Comparison of ENCODE assay signal across 27 mouse cellular contexts in the genomic region with DNA sequence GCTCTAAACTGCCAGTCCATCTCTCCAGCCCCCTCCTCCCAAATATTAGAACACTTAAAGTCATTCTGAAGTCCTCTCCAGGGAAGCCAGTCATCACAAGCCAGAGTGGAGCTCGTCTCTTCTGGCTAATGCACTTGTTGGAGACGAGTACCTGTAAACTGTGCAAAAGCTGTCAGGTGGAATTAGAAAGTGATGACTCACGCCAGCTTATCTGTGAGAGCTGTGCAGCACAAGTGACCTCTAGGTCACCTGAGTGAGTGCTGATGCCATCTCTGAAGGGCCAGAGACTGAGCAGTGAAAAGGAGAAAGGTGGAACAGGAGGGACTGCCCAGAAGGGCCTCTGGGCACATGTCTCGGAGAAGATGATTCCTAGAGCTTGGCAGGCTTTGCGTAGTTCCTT. TPM values are rescaled to one million over a fixed set of nuclear protein-coding genes. Genes with fewer than 3 reads are reported as not detected.
DNase-seq lines count a peak whose midpoint lies in the region; ATAC-seq and TF ChIP-seq lines count a peak whose summit lies in the region.
"Had no signal": no experiment of that assay in that cellular context is flagged by ENCODE, and none has a peak within 500 bp of the region (broad histone marks: within the 10 kb centered on the region; RNA-seq: fewer than 3 reads in every experiment).

No protein-coding gene starts in this region.

- H3K27ac ChIP-seq in liver, adult 2 months (replicated peaks; ENCODE audit: insufficient read depth, low read depth, low read length), result peak overlapping the region; percentile 46; the same call in 1 of the 2 replicates
- no peak overlapping the region for H3K27ac ChIP-seq in intestine, embryonic 16.5 days (ENCODE audit: low read length)
- H3K27ac ChIP-seq in stomach, postnatal 0 days (replicated peaks), result no peak overlapping the region
- H3K27ac ChIP-seq: embryonic facial prominence, embryonic 12.5 days; heart, embryonic 10.5 days; hindbrain, postnatal 0 days; kidney, postnatal 0 days; left cerebral cortex, adult 2 months; lung, embryonic 15.5 days; neural tube, embryonic 12.5 days; stomach, embryonic 15.5 days had no signal

- no peaks in the 10 kb centered on the region for H3K9me3 ChIP-seq in intestine, embryonic 16.5 days (ENCODE audit: control insufficient read depth, low read length)
- H3K9me3 ChIP-seq in stomach, postnatal 0 days (ENCODE audit: control insufficient read depth, low read length), result no peaks in the 10 kb centered on the region
- H3K9me3 ChIP-seq: embryonic facial prominence, embryonic 12.5 days; heart, embryonic 10.5 days; lung, embryonic 15.5 days; megakaryocyte, embryonic 14.5 days; neural tube, embryonic 12.5 days; stomach, embryonic 15.5 days had no signal

- peak; percentile 83 for DNase-seq in liver, adult 2 months (ENCODE audit: extremely low read depth, low read depth, low spot score)
- no peak for DNase-seq in liver
- DNase-seq in lung, postnatal 36 days, result peak; percentile 48
- DNase-seq in lung, postnatal 10 days, result no peak
- no peak for DNase-seq in stomach, postnatal 0 days (ENCODE audit: low spot score)
- no peak for DNase-seq in testis, postnatal 14 days (ENCODE audit: low spot score)
- DNase-seq: adrenal gland, postnatal 10 days; cerebellum, postnatal 10 days; forebrain, postnatal 0 days; gastrocnemius, postnatal 36 days; kidney, adult 2 months; midbrain, embryonic 14.5 days; right cerebral cortex, adult 18-20 months; right cerebral cortex, postnatal 4 days; thymus, adult 2 months; thymus, postnatal 4 days had no signal

- H3K4me1 ChIP-seq in liver, adult 2 months (ENCODE audit: control insufficient read depth, insufficient read depth, low read length), result peaks cover 30% of the 10 kb centered on the region
- 0 out of 2 replicates have a peak, but pooled peaks cover 2% of the 10 kb centered on the region for H3K4me1 ChIP-seq in intestine, embryonic 16.5 days (ENCODE audit: control insufficient read depth, insufficient read depth, low read length)
- H3K4me1 ChIP-seq in stomach, postnatal 0 days (replicated peaks; ENCODE audit: control insufficient read depth, insufficient read depth), result no peaks in the 10 kb centered on the region
- H3K4me1 ChIP-seq: neural tube, embryonic 12.5 days had no signal

- H3K27me3 ChIP-seq in liver, adult 2 months (ENCODE audit: control insufficient read depth, insufficient read depth, low read length), result no peaks in the 10 kb centered on the region
- no peaks in the 10 kb centered on the region for H3K27me3 ChIP-seq in intestine, embryonic 16.5 days (replicated peaks; ENCODE audit: control insufficient read depth, insufficient read depth, low read length)
- H3K27me3 ChIP-seq in stomach, postnatal 0 days (ENCODE audit: control insufficient read depth, insufficient read depth, low read length), result no peaks in the 10 kb centered on the region
- H3K27me3 ChIP-seq: embryonic facial prominence, embryonic 12.5 days; lung, embryonic 15.5 days; megakaryocyte, embryonic 14.5 days; neural tube, embryonic 12.5 days; stomach, embryonic 15.5 days had no signal

- TF ChIP-seq CTCF in liver, adult 2 months (IDR thresholded peaks at IDR 0.05; ENCODE audit: low read depth, low read length), result no peak
- TF ChIP-seq CTCF in stomach, postnatal 0 days (IDR thresholded peaks at IDR 0.05; ENCODE audit: low read depth), result no peak

- H3K4me2 ChIP-seq in intestine, embryonic 16.5 days (ENCODE audit: low read depth, low read length), result no peak overlapping the region
- no peak overlapping the region for H3K4me2 ChIP-seq in stomach, postnatal 0 days (replicated peaks; ENCODE audit: low read depth)
- H3K4me2 ChIP-seq: embryonic facial prominence, embryonic 12.5 days; lung, embryonic 15.5 days; neural tube, embryonic 12.5 days; stomach, embryonic 15.5 days had no signal

- no peak overlapping the region for H3K4me3 ChIP-seq in liver, adult 2 months (ENCODE audit: insufficient read depth, low read depth, low read length)
- no peak overlapping the region for H3K4me3 ChIP-seq in intestine, embryonic 16.5 days (ENCODE audit: low read length)
- no peak overlapping the region for H3K4me3 ChIP-seq in stomach, postnatal 0 days (ENCODE audit: low read depth, low read length)
- H3K4me3 ChIP-seq: embryonic facial prominence, embryonic 12.5 days; heart, embryonic 10.5 days; left cerebral cortex, adult 2 months; lung, embryonic 15.5 days; megakaryocyte, embryonic 14.5 days; neural tube, embryonic 12.5 days; stomach, embryonic 15.5 days had no signal

- TF ChIP-seq POLR2A in liver, adult 2 months (IDR thresholded peaks at IDR 0.05; ENCODE audit: extremely low read depth, insufficient read depth, low read length), result no peak

- 31% methylated on average over 5 of the region's 5 CpGs for WGBS in liver, adult 2 months
- 43% methylated on average over 5 of the region's 5 CpGs for WGBS in intestine, embryonic 16.5 days
- WGBS in stomach, postnatal 0 days, result 37% methylated on average over 5 of the region's 5 CpGs

- ATAC-seq in intestine, embryonic 16.5 days, result peak; percentile 33; the same call in 1 of the 2 replicates
- peak; percentile 74 for ATAC-seq in stomach, postnatal 0 days (ENCODE audit: low FRiP score, low TSS enrichment)
- ATAC-seq: forebrain, postnatal 0 days; hindbrain, postnatal 0 days had no signal

- no peak for TF ChIP-seq EP300 in stomach, postnatal 0 days (optimal IDR thresholded peaks at IDR 0.05)

- H3K36me3 ChIP-seq in liver, adult 2 months (ENCODE audit: control insufficient read depth, insufficient read depth, low read length), result no peaks in the 10 kb centered on the region
- H3K36me3 ChIP-seq in intestine, embryonic 16.5 days (ENCODE audit: control insufficient read depth, insufficient read depth, low read length), result no peaks in the 10 kb centered on the region
- H3K36me3 ChIP-seq in stomach, postnatal 0 days (ENCODE audit: control insufficient read depth, insufficient read depth, low read length), result no peaks in the 10 kb centered on the region
- H3K36me3 ChIP-seq: embryonic facial prominence, embryonic 12.5 days; heart, embryonic 10.5 days; lung, embryonic 15.5 days; neural tube, embryonic 12.5 days; stomach, embryonic 15.5 days had no signal

- no peak overlapping the region for H3K9ac ChIP-seq in liver, adult 2 months (ENCODE audit: low read depth, low read length)
- H3K9ac ChIP-seq in intestine, embryonic 16.5 days (ENCODE audit: low read depth, low read length), result no peak overlapping the region
- H3K9ac ChIP-seq in stomach, postnatal 0 days (ENCODE audit: low read length), result no peak overlapping the region
- H3K9ac ChIP-seq: embryonic facial prominence, embryonic 12.5 days; forebrain, postnatal 0 days; lung, embryonic 15.5 days; neural tube, embryonic 12.5 days; stomach, embryonic 15.5 days had no signal

- H3K79me2 ChIP-seq in liver, adult 2 months (ENCODE audit: control insufficient read depth, insufficient read depth, low read length), result peaks cover 44% of the 10 kb centered on the region; the same call in 1 of the 2 replicates

RNA-seq across cellular contexts. Expression of gene Tnrc6b, which starts 9.1 kb away (rescaled TPM):
- 18.2 and 19.7 TPM in 2 replicates for total RNA-seq in liver, adult 2 months (2014; rRNA removed)
- 6.1 and 7.3 TPM in 2 replicates for polyA plus RNA-seq in liver, adult 2 months (2012; rRNA removed)
- 18.0 and 18.2 TPM in 2 replicates for polyA plus RNA-seq in intestine, embryonic 16.5 days (2015; fragmentation: Nextera tagmentation; extraction: Ambion mirVana)
- 8.5 and 9.4 TPM in 2 replicates for polyA plus RNA-seq in stomach, postnatal 0 days (2015; fragmentation: Nextera tagmentation; extraction: Ambion mirVana)

RNA-seq across cellular contexts. Expression of gene Fam83f, which starts 48.6 kb away (rescaled TPM):
- total RNA-seq in liver, adult 2 months (2014; rRNA removed), result 0.28 and 0.67 TPM in 2 replicates
- 1.0 and 1.6 TPM in 2 replicates for polyA plus RNA-seq in liver, adult 2 months (2012; rRNA removed)
- 24.9 and 29.2 TPM in 2 replicates for polyA plus RNA-seq in intestine, embryonic 16.5 days (2015; fragmentation: Nextera tagmentation; extraction: Ambion mirVana)
- polyA plus RNA-seq in stomach, postnatal 0 days (2015; fragmentation: Nextera tagmentation; extraction: Ambion mirVana), result 20.5 and 24.3 TPM in 2 replicates
- total RNA-seq: MEL had no signal

Comparison
In these comparisons a context has a peak if more than half of its experiments do, and no peak if none do; other contexts are left out.
1. DNase-seq: peak in liver, adult 2 months (single experiment) and lung, postnatal 36 days (single experiment); none in liver (single experiment), lung, postnatal 10 days (single experiment), stomach, postnatal 0 days (single experiment) and testis, postnatal 14 days (single experiment).